Mouse (Mus musculus): ENCODE results near the gene Wwc2. TPM values are rescaled to one million over a fixed set of nuclear protein-coding genes. Genes with fewer than 3 reads are reported as not detected.

Wwc2 gene
- polyA plus RNA-seq, 1 experiment from 2014 or later = 4.0 TPM

DNA sequence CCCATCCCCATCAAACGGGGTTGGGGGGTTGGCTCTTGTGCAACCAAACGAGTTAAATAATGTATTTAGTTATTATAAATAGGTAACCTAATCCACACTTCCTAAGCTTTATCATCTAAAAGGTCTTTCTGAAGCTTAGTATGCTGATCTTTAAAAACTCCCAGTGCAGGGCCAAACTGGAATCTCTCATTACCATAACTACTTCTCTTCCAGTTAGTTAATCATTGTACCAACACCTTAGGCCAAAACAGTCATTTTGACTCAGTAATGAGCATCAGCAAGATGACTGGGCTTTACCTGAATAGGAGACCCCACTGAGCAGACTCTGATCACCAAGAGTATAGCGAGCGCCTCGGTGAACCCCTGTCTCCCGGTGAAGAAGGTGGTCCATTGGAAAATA, 4.7 kb upstream of the Wwc2 start:
- 0 out of 2 replicates have a peak, but pooled peaks cover 2% of the 10 kb centered on the region for H3K27me3 ChIP-seq (replicated peaks; ENCODE audit: control insufficient read depth, insufficient read depth, low read length)
- no peak overlapping the region for H3K4me2 ChIP-seq (ENCODE audit: low read length)
- H3K4me1 ChIP-seq (replicated peaks; ENCODE audit: control insufficient read depth, insufficient read depth, low read length) = peaks cover 12% of the 10 kb centered on the region
- 80% methylated on average over 6 of the region's 6 CpGs for WGBS
- no peak overlapping the region for H3K9ac ChIP-seq (replicated peaks; ENCODE audit: low read depth, low read length)
- no peaks in the 10 kb centered on the region for H3K36me3 ChIP-seq (ENCODE audit: control insufficient read depth, insufficient read depth)
- no peaks in the 10 kb centered on the region for H3K9me3 ChIP-seq (ENCODE audit: control insufficient read depth, low read length)
- H3K4me3 ChIP-seq (replicated peaks; ENCODE audit: low read length) = no peak overlapping the region
- ATAC-seq = no peak
- H3K27ac ChIP-seq (ENCODE audit: low read length) = no peak overlapping the region

DNA sequence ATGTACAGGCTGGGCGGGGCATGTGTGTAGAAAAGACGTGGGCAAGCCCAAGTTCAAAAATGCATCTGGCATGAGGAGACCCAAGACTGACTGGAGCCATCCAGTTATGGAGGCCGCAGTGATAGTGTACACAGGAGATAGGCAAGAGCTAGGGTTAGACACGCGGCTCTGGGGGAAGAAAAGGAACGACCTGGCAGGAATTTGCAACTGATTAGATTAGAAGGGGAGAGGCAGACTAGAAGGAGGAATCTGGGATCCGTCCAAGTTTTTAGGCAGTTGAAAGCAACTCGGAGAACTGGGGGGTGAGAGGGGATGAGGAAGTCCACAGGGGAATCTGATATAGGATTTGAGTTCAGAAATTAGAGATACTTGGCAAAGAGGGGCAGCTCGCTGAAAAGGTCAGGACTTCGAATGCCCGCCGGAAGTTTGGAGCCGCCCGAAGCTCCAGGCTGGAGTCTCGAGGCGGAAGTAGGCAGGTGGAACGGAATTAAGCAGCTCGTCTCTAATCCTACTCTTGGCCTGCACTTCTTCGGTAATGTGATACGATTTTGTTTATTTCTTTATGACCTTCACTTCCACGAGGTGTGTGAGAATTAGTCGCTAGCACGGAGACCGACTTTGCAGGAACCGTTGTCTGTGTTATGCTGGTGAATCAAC, 4.0 kb upstream of the Wwc2 start:
- Histone ChIP-seq H3K27me3 (replicated peaks; ENCODE audit: control insufficient read depth, insufficient read depth, low read length) (0 out of 2 replicates have a peak, but pooled peaks cover 2% of the 10 kb centered on the region), H3K9me3 (ENCODE audit: control insufficient read depth, low read length) (no peaks in the 10 kb centered on the region), H3K36me3 (ENCODE audit: control insufficient read depth, insufficient read depth) (no peaks in the 10 kb centered on the region), H3K9ac (replicated peaks; ENCODE audit: low read depth, low read length) (no peak overlapping the region), H3K27ac (ENCODE audit: low read length) (no peak overlapping the region), H3K4me1 (replicated peaks; ENCODE audit: control insufficient read depth, insufficient read depth, low read length) (peaks cover 14% of the 10 kb centered on the region), H3K4me3 (replicated peaks; ENCODE audit: low read length) (no peak overlapping the region), H3K4me2 (ENCODE audit: low read length) (0 out of 2 replicates have a peak overlapping the region, but pooled peaks have one; percentile 7)
- 67% methylated on average over 25 of the region's 25 CpGs for WGBS
- no peak for ATAC-seq

GRCm38 (mm10) chr8:47990386-47990772, 345 bp downstream of the Wwc2 start:
- Histone ChIP-seq H3K4me2 (ENCODE audit: low read length) (peak overlapping the region; percentile 88), H3K27ac (ENCODE audit: low read length) (peak overlapping the region; percentile 62), H3K4me3 (replicated peaks; ENCODE audit: low read length) (peak overlapping the region; percentile 84), H3K9ac (replicated peaks; ENCODE audit: low read depth, low read length) (peak overlapping the region; percentile 81), H3K27me3 (replicated peaks; ENCODE audit: control insufficient read depth, insufficient read depth, low read length) (0 out of 2 replicates have a peak, but pooled peaks cover 2% of the 10 kb centered on the region), H3K4me1 (replicated peaks; ENCODE audit: control insufficient read depth, insufficient read depth, low read length) (peaks cover 26% of the 10 kb centered on the region), H3K9me3 (ENCODE audit: control insufficient read depth, low read length) (no peaks in the 10 kb centered on the region), H3K36me3 (ENCODE audit: control insufficient read depth, insufficient read depth) (no peaks in the 10 kb centered on the region)
- peak; percentile 96 for ATAC-seq
- under 1% methylated on average over 36 of the region's 45 CpGs for WGBS

- H3K9me3 ChIP-seq (ENCODE audit: control insufficient read depth, low read length) = no peaks in the 10 kb centered on the region
- no peaks in the 10 kb centered on the region for H3K36me3 ChIP-seq (ENCODE audit: control insufficient read depth, insufficient read depth)
- peak overlapping the region; percentile 88 for H3K4me2 ChIP-seq (ENCODE audit: low read length)
- H3K4me3 ChIP-seq (replicated peaks; ENCODE audit: low read length) = peak overlapping the region; percentile 84
- H3K9ac ChIP-seq (replicated peaks; ENCODE audit: low read depth, low read length) = peak overlapping the region; percentile 81
- peak; percentile 67 for ATAC-seq
- H3K27me3 ChIP-seq (replicated peaks; ENCODE audit: control insufficient read depth, insufficient read depth, low read length) = 0 out of 2 replicates have a peak, but pooled peaks cover 2% of the 10 kb centered on the region
- H3K4me1 ChIP-seq (replicated peaks; ENCODE audit: control insufficient read depth, insufficient read depth, low read length) = peaks cover 30% of the 10 kb centered on the region
- H3K27ac ChIP-seq (ENCODE audit: low read length) = peak overlapping the region; percentile 35
- under 1% methylated on average over 62 of the region's 66 CpGs for WGBS
Observed at GRCm38 (mm10) chr8:47989655-47990385, 904 bp downstream of the Wwc2 start.

GRCm38 (mm10) chr8:47989211-47989610, 1.5 kb downstream of the Wwc2 start:
- Histone ChIP-seq H3K4me1 (replicated peaks; ENCODE audit: control insufficient read depth, insufficient read depth, low read length) (peaks cover 27% of the 10 kb centered on the region), H3K9ac (replicated peaks; ENCODE audit: low read depth, low read length) (peak overlapping the region; percentile 81; the same call in 1 of the 2 replicates), H3K4me3 (replicated peaks; ENCODE audit: low read length) (peak overlapping the region; percentile 84), H3K27me3 (replicated peaks; ENCODE audit: control insufficient read depth, insufficient read depth, low read length) (0 out of 2 replicates have a peak, but pooled peaks cover 2% of the 10 kb centered on the region), H3K27ac (ENCODE audit: low read length) (no peak overlapping the region), H3K4me2 (ENCODE audit: low read length) (peak overlapping the region; percentile 88), H3K36me3 (ENCODE audit: control insufficient read depth, insufficient read depth) (no peaks in the 10 kb centered on the region), H3K9me3 (ENCODE audit: control insufficient read depth, low read length) (no peaks in the 10 kb centered on the region)
- 21% methylated on average over 8 of the region's 8 CpGs for WGBS
- ATAC-seq = no peak

- Histone ChIP-seq H3K27ac (ENCODE audit: low read length) (no peak overlapping the region), H3K4me1 (replicated peaks; ENCODE audit: control insufficient read depth, insufficient read depth, low read length) (peaks cover 27% of the 10 kb centered on the region), H3K4me2 (ENCODE audit: low read length) (no peak overlapping the region), H3K9ac (replicated peaks; ENCODE audit: low read depth, low read length) (no peak overlapping the region), H3K27me3 (replicated peaks; ENCODE audit: control insufficient read depth, insufficient read depth, low read length) (0 out of 2 replicates have a peak, but pooled peaks cover 2% of the 10 kb centered on the region), H3K36me3 (ENCODE audit: control insufficient read depth, insufficient read depth) (no peaks in the 10 kb centered on the region), H3K9me3 (ENCODE audit: control insufficient read depth, low read length) (no peaks in the 10 kb centered on the region), H3K4me3 (replicated peaks; ENCODE audit: low read length) (no peak overlapping the region)
- WGBS = 90% methylated on average over 15 of the region's 15 CpGs
- no peak for ATAC-seq
Observed at GRCm38 (mm10) chr8:47988111-47988510, 2.6 kb downstream of the Wwc2 start.

- Histone ChIP-seq H3K27me3 (replicated peaks; ENCODE audit: control insufficient read depth, insufficient read depth, low read length) (no peaks in the 10 kb centered on the region), H3K9me3 (ENCODE audit: control insufficient read depth, low read length) (no peaks in the 10 kb centered on the region), H3K4me3 (replicated peaks; ENCODE audit: low read length) (no peak overlapping the region), H3K4me1 (replicated peaks; ENCODE audit: control insufficient read depth, insufficient read depth, low read length) (peaks cover 18% of the 10 kb centered on the region), H3K9ac (replicated peaks; ENCODE audit: low read depth, low read length) (no peak overlapping the region), H3K36me3 (ENCODE audit: control insufficient read depth, insufficient read depth) (no peaks in the 10 kb centered on the region), H3K4me2 (ENCODE audit: low read length) (peak overlapping the region; percentile 3; the same call in 1 of the 2 replicates), H3K27ac (ENCODE audit: low read length) (no peak overlapping the region)
- peak; percentile 5; the same call in 1 of the 2 replicates for ATAC-seq
- WGBS = 28% methylated on average over 10 of the region's 10 CpGs
Observed at GRCm38 (mm10) chr8:47985644-47986043, 5.1 kb downstream of the Wwc2 start.

GRCm38 (mm10) chr8:47985243-47985642, 5.5 kb downstream of the Wwc2 start:
- peak; percentile 67 for ATAC-seq
- Histone ChIP-seq H3K27ac (ENCODE audit: low read length) (no peak overlapping the region), H3K9me3 (ENCODE audit: control insufficient read depth, low read length) (no peaks in the 10 kb centered on the region), H3K4me2 (ENCODE audit: low read length) (peak overlapping the region; percentile 3; the same call in 1 of the 2 replicates), H3K4me1 (replicated peaks; ENCODE audit: control insufficient read depth, insufficient read depth, low read length) (peaks cover 18% of the 10 kb centered on the region), H3K27me3 (replicated peaks; ENCODE audit: control insufficient read depth, insufficient read depth, low read length) (no peaks in the 10 kb centered on the region), H3K36me3 (ENCODE audit: control insufficient read depth, insufficient read depth) (no peaks in the 10 kb centered on the region), H3K9ac (replicated peaks; ENCODE audit: low read depth, low read length) (no peak overlapping the region), H3K4me3 (replicated peaks; ENCODE audit: low read length) (no peak overlapping the region)

GRCm38 (mm10) chr8:47981075-47981474, 9.6 kb downstream of the Wwc2 start:
- H3K27me3 ChIP-seq (replicated peaks; ENCODE audit: control insufficient read depth, insufficient read depth, low read length) = no peaks in the 10 kb centered on the region
- H3K36me3 ChIP-seq (ENCODE audit: control insufficient read depth, insufficient read depth) = no peaks in the 10 kb centered on the region
- H3K9me3 ChIP-seq (ENCODE audit: control insufficient read depth, low read length) = no peaks in the 10 kb centered on the region
- peaks cover 8% of the 10 kb centered on the region for H3K4me1 ChIP-seq (replicated peaks; ENCODE audit: control insufficient read depth, insufficient read depth, low read length)
- WGBS = 85% methylated on average over 6 of the region's 6 CpGs
- H3K27ac ChIP-seq (ENCODE audit: low read length) = no peak overlapping the region
- H3K9ac ChIP-seq (replicated peaks; ENCODE audit: low read depth, low read length) = no peak overlapping the region
- ATAC-seq = no peak
- H3K4me3 ChIP-seq (replicated peaks; ENCODE audit: low read length) = no peak overlapping the region
- H3K4me2 ChIP-seq (ENCODE audit: low read length) = no peak overlapping the region
